Mouse (Mus musculus): ENCODE results near the gene Snrnp70.

Snrnp70 gene

GRCm38 (mm10) chr7:45356087-45356486, 39.5 kb downstream of the Snrnp70 start:
- no peak for TF ChIP-seq POU5F1 (IDR thresholded peaks at IDR 0.05; ENCODE audit: borderline replicate concordance, low read length)
- TF ChIP-seq NANOG (IDR thresholded peaks at IDR 0.05; ENCODE audit: borderline replicate concordance, low read length) = no peak
- no peak for TF ChIP-seq CTCF (conservative IDR thresholded peaks at IDR 0.05; ENCODE audit: low read length)

GRCm38 (mm10) chr7:45355318-45356020, 40.1 kb downstream of the Snrnp70 start:
- TF ChIP-seq POU5F1 (IDR thresholded peaks at IDR 0.05; ENCODE audit: borderline replicate concordance, low read length) = no peak
- no peak for TF ChIP-seq CTCF (conservative IDR thresholded peaks at IDR 0.05; ENCODE audit: low read length)
- no peak for TF ChIP-seq NANOG (IDR thresholded peaks at IDR 0.05; ENCODE audit: borderline replicate concordance, low read length)
- H3K9me3 ChIP-seq (ENCODE audit: low read length) = no peaks in the 10 kb centered on the region
- peaks cover 61% of the 10 kb centered on the region for H3K4me1 ChIP-seq (replicated peaks; ENCODE audit: low read depth, low read length)
- H3K4me3 ChIP-seq (replicated peaks; ENCODE audit: low read length) = 0 out of 2 replicates have a peak overlapping the region, but pooled peaks have one; percentile 10
- no peaks in the 10 kb centered on the region for H3K27me3 ChIP-seq (ENCODE audit: insufficient read depth, low read length)
- H3K36me3 ChIP-seq (ENCODE audit: insufficient read depth, low read length) = peaks cover 17% of the 10 kb centered on the region

More at GRCm38 (mm10) chr7:45356087-45356486, 39.5 kb downstream of the Snrnp70 start:
- H3K9me3 ChIP-seq (ENCODE audit: low read length) = no peaks in the 10 kb centered on the region
- no peaks in the 10 kb centered on the region for H3K27me3 ChIP-seq (ENCODE audit: insufficient read depth, low read length)
- peaks cover 17% of the 10 kb centered on the region for H3K36me3 ChIP-seq (ENCODE audit: insufficient read depth, low read length)
- H3K4me3 ChIP-seq (replicated peaks; ENCODE audit: low read length) = 0 out of 2 replicates have a peak overlapping the region, but pooled peaks have one; percentile 10
- peaks cover 67% of the 10 kb centered on the region for H3K4me1 ChIP-seq (replicated peaks; ENCODE audit: low read depth, low read length)

GRCm38 (mm10) chr7:45353041-45353440, 42.5 kb downstream of the Snrnp70 start:
- TF ChIP-seq NANOG (IDR thresholded peaks at IDR 0.05; ENCODE audit: borderline replicate concordance, low read length) (no peak), POU5F1 (IDR thresholded peaks at IDR 0.05; ENCODE audit: borderline replicate concordance, low read length) (no peak), CTCF (conservative IDR thresholded peaks at IDR 0.05; ENCODE audit: low read length) (no peak)
- peaks cover 44% of the 10 kb centered on the region for H3K4me1 ChIP-seq (replicated peaks; ENCODE audit: low read depth, low read length)
- H3K27me3 ChIP-seq (ENCODE audit: insufficient read depth, low read length) = no peaks in the 10 kb centered on the region
- peaks cover 17% of the 10 kb centered on the region for H3K36me3 ChIP-seq (ENCODE audit: insufficient read depth, low read length)
- H3K4me3 ChIP-seq (replicated peaks; ENCODE audit: low read length) = peak overlapping the region; percentile 75
- peaks cover 5% of the 10 kb centered on the region; the same call in 1 of the 2 replicates for H3K9me3 ChIP-seq (ENCODE audit: low read length)

- no peak for TF ChIP-seq NANOG (IDR thresholded peaks at IDR 0.05; ENCODE audit: borderline replicate concordance, low read length)
- no peak for TF ChIP-seq CTCF (conservative IDR thresholded peaks at IDR 0.05; ENCODE audit: low read length)
- no peak for TF ChIP-seq POU5F1 (IDR thresholded peaks at IDR 0.05; ENCODE audit: borderline replicate concordance, low read length)
- H3K27me3 ChIP-seq (ENCODE audit: insufficient read depth, low read length) = peaks cover 6% of the 10 kb centered on the region; the same call in 1 of the 2 replicates
- H3K4me3 ChIP-seq (replicated peaks; ENCODE audit: low read length) = peak overlapping the region; percentile 45
- no peaks in the 10 kb centered on the region for H3K36me3 ChIP-seq (ENCODE audit: insufficient read depth, low read length)
- H3K9me3 ChIP-seq (ENCODE audit: low read length) = peaks cover 5% of the 10 kb centered on the region; the same call in 1 of the 2 replicates
- peaks cover 38% of the 10 kb centered on the region for H3K4me1 ChIP-seq (replicated peaks; ENCODE audit: low read depth, low read length)
These were observed 48.6 kb downstream of the Snrnp70 start for GRCm38 (mm10) chr7:45346905-45347304.

- Histone ChIP-seq H3K36me3 (ENCODE audit: insufficient read depth, low read length) (peaks cover 5% of the 10 kb centered on the region; the same call in 1 of the 2 replicates), H3K4me3 (replicated peaks; ENCODE audit: low read length) (peak overlapping the region; percentile 61), H3K9me3 (ENCODE audit: low read length) (peaks cover 12% of the 10 kb centered on the region; the same call in 1 of the 2 replicates), H3K4me1 (replicated peaks; ENCODE audit: low read depth, low read length) (peaks cover 72% of the 10 kb centered on the region), H3K27me3 (ENCODE audit: insufficient read depth, low read length) (peaks cover 6% of the 10 kb centered on the region; the same call in 1 of the 2 replicates)
- TF ChIP-seq CTCF (conservative IDR thresholded peaks at IDR 0.05; ENCODE audit: low read length) (peak; percentile 81), POU5F1 (IDR thresholded peaks at IDR 0.05; ENCODE audit: borderline replicate concordance, low read length) (no peak)
These were observed 52.0 kb downstream of the Snrnp70 start for GRCm38 (mm10) chr7:45343543-45343942.

GRCm38 (mm10) chr7:45342081-45342480, 53.5 kb downstream of the Snrnp70 start:
- peak overlapping the region; percentile 79 for H3K4me3 ChIP-seq (replicated peaks; ENCODE audit: low read length)

GRCm38 (mm10) chr7:45341303-45341702, 54.2 kb downstream of the Snrnp70 start:
- TF ChIP-seq NANOG (IDR thresholded peaks at IDR 0.05; ENCODE audit: borderline replicate concordance, low read length) (no peak), CTCF (conservative IDR thresholded peaks at IDR 0.05; ENCODE audit: low read length) (peak; percentile 76)
- peaks cover 75% of the 10 kb centered on the region for H3K4me1 ChIP-seq (replicated peaks; ENCODE audit: low read depth, low read length)
- peaks cover 8% of the 10 kb centered on the region; the same call in 1 of the 2 replicates for H3K9me3 ChIP-seq (ENCODE audit: low read length)
- H3K4me3 ChIP-seq (replicated peaks; ENCODE audit: low read length) = peak overlapping the region; percentile 79
- peaks cover 5% of the 10 kb centered on the region; the same call in 1 of the 2 replicates for H3K36me3 ChIP-seq (ENCODE audit: insufficient read depth, low read length)
- peaks cover 3% of the 10 kb centered on the region; the same call in 1 of the 2 replicates for H3K27me3 ChIP-seq (ENCODE audit: insufficient read depth, low read length)

More at GRCm38 (mm10) chr7:45342081-45342480, 53.5 kb downstream of the Snrnp70 start:
- Histone ChIP-seq H3K4me1 (replicated peaks; ENCODE audit: low read depth, low read length) (peaks cover 82% of the 10 kb centered on the region), H3K27me3 (ENCODE audit: insufficient read depth, low read length) (no peaks in the 10 kb centered on the region; the same call in 1 of the 2 replicates), H3K36me3 (ENCODE audit: insufficient read depth, low read length) (peaks cover 5% of the 10 kb centered on the region; the same call in 1 of the 2 replicates), H3K9me3 (ENCODE audit: low read length) (peaks cover 8% of the 10 kb centered on the region; the same call in 1 of the 2 replicates)
- TF ChIP-seq NANOG (IDR thresholded peaks at IDR 0.05; ENCODE audit: borderline replicate concordance, low read length) = no peak
- no peak for TF ChIP-seq CTCF (conservative IDR thresholded peaks at IDR 0.05; ENCODE audit: low read length)
- TF ChIP-seq POU5F1 (IDR thresholded peaks at IDR 0.05; ENCODE audit: borderline replicate concordance, low read length) = no peak

- peaks cover 3% of the 10 kb centered on the region; the same call in 1 of the 2 replicates for H3K27me3 ChIP-seq (ENCODE audit: insufficient read depth, low read length)
- H3K36me3 ChIP-seq (ENCODE audit: insufficient read depth, low read length) = peaks cover 5% of the 10 kb centered on the region; the same call in 1 of the 2 replicates
- H3K4me3 ChIP-seq (replicated peaks; ENCODE audit: low read length) = peak overlapping the region; percentile 79
- TF ChIP-seq POU5F1 (IDR thresholded peaks at IDR 0.05; ENCODE audit: borderline replicate concordance, low read length) = no peak
- no peak for TF ChIP-seq CTCF (conservative IDR thresholded peaks at IDR 0.05; ENCODE audit: low read length)
- no peak for TF ChIP-seq NANOG (IDR thresholded peaks at IDR 0.05; ENCODE audit: borderline replicate concordance, low read length)
- H3K9me3 ChIP-seq (ENCODE audit: low read length) = peaks cover 8% of the 10 kb centered on the region; the same call in 1 of the 2 replicates
- H3K4me1 ChIP-seq (replicated peaks; ENCODE audit: low read depth, low read length) = peaks cover 73% of the 10 kb centered on the region
These were observed 54.9 kb downstream of the Snrnp70 start for GRCm38 (mm10) chr7:45340669-45341068.
